Mouse (Mus musculus): ENCODE data around the gene Gphn. TPM values are rescaled to one million over a fixed set of nuclear protein-coding genes. Genes with fewer than 3 reads are reported as not detected.

The Gphn gene
- 36.3 and 38.9 TPM in 2 replicates for polyA plus RNA-seq (2021; fragmentation: Nextera tagmentation)
- long read RNA-seq, experiment 1, transcript Gphn-202 (23 exons, 3,300 nt), result major isoform, 8 of 107 reads
- long read RNA-seq, experiment 1, partial matches to known transcripts, result 32 of 107 reads
- long read RNA-seq, experiment 1, other reads (novel, unspliced or antisense), result 67 of 107 reads
- long read RNA-seq, experiment 2, transcript Gphn-202 (23 exons, 3,300 nt), result major isoform, 47 of 371 reads
- long read RNA-seq, experiment 2, transcript Gphn-201 (24 exons, 3,570 nt), result minor isoform, 5 of 371 reads
- long read RNA-seq, experiment 2, partial matches to known transcripts, result 51 of 371 reads
- long read RNA-seq, experiment 2, other reads (novel, unspliced or antisense), result 268 of 371 reads

DNA sequence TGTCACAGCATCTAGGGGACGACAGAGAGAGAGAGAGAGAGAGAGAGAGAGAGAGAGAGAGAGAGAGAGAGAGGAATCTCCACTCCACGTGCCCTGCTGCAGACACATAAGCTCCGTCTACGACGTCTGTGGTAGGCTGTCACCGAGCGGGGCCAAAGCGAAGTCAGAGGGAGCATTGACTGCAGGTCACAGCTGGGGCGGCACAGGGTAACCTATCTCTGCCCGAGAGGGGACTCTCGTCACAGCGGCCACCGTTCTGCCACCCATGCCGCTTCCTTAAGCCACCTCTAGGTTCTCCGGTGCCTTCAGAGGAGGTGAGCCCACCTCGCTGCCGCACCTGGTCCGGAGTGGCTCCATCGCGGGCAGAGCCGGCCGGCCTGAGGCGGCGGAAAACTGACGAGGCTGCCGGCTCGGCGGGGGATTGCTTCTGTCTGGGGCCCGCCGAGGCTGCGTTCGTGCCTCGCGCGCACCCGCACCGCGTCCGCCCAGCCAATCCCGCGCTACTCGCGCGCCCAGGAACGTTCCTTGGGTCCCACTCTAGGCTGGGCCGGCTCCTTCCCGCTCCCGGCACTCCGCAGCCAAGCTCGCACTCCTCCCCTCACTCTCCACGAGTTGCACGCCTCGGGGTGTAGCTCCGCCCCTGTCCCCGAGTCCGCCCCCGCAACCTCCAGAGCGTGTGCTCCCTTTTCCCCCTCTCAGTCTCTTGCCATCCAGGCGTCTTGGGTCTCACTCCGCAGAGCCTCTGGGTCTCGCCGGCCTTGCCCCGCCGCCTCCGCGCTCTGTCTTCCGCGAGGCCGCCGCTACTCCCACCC is at the start of gene Gphn:
Gene Gphn (plus strand): TSS at position 673 of the 812 bp plus-strand sequence.

GRCm38 (mm10) chr12:78193942-78194341 is 32.2 kb upstream of the Gphn start, which contains the start of gene Gm6657:
TSS of gene Gm6657 (plus strand) at chr12:78194242.

GRCm38 (mm10) chr12:78691325-78691724 is 465.1 kb downstream of the Gphn start, which contains the start of gene Fam71d:
TSS of gene Fam71d (plus strand) at chr12:78691535.

Other genes starting within 250 kb of the Gphn start
- gene Gm6657, start 32.1 kb upstream of the Gphn start, polyA plus RNA-seq (2021; fragmentation: Nextera tagmentation), result not detected in 2 replicates